Mouse (Mus musculus): Measurements from ENCODE around the gene Zmiz2.
"Not testable (repeated sequence)": the region's sequence is repeated elsewhere in the genome, so short reads cannot be mapped to it uniquely, and the experiment has no call there.

Gene Zmiz2

DNA sequence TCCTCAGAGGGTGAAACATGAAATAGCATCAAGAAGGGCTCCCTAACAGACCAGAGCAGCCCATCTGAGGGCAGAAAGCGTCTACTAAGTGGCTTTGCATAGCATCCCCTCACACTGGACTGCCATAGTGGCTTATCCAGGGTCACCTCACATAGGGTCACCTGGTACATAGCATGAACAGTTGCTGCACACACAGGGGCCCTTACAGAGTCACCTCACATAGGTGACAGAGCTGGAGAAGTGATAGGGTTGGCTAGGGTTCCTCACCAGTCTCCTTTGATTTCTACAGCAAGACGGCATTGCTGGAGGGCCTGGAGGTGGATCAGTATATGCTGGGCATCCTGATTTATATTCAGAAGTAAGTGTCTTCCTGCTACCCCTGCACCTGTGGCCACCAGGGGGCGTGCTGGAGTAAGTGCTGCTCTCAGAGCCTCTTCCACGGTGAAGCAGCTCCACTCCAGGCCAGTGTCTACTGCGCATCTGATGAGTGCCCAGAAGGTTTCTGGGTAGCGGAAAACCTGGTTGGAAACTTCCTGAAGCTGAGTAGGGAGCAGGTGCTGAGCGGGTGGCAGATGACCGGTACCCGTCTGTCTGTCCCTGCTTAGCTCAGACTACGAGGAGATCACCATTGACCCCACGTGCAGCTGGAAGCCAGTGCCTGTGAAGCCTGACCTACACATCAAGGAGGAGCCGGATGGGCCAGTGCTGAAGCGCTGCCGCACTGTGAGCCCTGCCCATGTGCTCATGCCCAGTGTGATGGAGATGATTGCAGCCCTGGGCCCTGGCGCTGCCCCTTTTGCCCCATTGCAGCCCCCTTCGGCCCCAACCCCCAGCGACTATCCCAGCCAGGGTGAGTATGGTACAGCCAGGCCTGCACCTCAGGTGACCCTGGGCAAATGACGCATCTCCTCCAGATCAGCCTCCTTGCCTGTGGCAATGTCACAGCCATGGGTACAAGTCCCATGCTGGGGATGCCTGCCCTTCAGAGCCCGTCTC lies 13.9 kb downstream of the Zmiz2 start:
- peak; percentile 79 for DNase-seq

DNA sequence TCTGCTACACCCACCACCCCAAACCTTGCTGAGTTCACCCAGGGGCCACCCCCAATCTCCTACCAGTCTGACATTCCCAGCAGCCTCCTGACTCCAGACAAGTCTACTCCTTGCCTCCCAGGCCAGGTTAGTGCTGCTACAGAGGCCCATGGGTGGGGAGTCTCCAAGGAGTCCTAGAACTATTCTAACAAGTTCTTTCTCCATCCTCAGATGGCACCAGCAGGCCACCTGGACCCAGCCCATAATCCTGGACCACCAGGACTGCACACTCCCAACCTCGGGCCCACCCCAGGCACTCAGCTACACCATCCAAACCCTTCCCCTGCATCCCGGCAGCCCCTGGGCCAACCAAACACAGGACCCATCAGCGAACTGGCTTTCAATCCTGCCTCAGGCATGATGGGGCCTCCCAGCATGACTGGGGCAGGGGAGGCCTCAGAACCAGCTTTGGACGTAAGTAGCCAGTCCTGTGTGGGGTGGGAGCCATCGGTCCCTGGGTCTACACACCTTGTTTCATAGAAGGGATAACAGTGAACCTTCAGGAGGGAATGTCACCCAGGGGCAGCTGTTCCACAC lies 15.0 kb downstream of the Zmiz2 start:
- DNase-seq: no peak

DNA sequence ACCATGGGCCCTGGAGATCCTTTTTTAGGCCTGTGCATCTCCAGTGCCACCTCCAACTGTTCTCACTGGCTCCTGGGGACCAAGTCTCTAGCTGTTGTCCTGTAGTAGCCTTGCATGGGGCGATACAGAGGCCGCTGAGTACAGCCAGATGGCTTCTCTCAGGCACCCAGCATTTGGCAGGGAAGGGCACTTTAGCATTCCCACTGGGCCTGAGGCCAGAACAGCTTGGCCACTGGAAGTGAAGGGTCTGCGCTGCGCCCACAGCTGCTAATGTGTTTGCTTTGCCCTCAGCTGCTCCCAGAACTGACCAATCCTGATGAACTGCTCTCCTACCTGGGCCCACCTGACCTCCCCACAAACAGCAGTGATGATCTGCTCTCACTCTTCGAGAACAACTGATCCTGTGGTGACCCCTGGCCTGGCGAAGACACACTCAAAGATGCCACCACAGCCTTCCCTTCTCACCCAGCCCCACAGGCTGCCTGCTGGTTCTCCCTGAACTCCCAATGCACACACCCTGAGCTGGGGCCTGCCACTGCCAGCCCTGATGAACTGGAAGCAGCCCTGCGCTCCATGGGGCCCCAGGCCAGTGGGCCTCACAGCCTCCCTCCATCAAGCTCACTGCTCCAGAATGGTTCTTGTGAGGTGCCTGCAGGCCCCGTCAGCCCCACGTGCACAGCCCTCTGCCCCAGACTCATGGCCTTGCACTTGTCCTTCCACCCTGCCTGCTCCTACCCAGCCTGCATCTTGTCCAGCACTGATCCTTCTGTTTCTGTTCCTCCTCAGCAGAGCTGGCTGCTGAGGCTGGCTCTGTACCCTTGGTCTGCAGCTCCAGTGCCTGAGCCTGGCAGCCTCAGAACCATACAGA lies 16.1 kb downstream of the Zmiz2 start:
- peak; percentile 85 for DNase-seq

DNA sequence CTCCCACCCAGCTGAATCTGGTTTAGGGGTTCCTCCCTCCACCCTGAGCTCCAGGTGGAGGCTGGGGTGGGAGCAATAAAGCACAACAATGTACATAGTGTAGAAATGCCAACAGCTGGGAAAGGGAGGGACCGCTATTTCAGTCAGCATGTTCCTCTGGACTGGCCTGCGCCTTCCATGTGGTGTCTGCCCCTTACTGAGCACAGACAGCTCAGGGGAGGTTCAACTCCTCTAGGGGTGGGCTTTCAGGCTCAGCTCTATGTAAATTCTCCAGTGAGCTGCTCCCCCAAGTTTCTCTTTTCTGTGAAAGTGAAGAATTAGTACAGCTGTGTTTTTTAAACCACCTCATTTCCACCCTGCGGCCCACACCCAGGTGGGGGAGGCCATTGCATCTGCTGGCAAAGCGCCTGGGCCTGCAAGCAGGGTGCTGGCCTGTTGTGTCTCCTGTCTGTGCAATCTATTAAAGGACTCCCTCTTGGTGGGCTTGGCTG lies 16.8 kb downstream of the Zmiz2 start:
- DNase-seq: peak; percentile 45

DNA sequence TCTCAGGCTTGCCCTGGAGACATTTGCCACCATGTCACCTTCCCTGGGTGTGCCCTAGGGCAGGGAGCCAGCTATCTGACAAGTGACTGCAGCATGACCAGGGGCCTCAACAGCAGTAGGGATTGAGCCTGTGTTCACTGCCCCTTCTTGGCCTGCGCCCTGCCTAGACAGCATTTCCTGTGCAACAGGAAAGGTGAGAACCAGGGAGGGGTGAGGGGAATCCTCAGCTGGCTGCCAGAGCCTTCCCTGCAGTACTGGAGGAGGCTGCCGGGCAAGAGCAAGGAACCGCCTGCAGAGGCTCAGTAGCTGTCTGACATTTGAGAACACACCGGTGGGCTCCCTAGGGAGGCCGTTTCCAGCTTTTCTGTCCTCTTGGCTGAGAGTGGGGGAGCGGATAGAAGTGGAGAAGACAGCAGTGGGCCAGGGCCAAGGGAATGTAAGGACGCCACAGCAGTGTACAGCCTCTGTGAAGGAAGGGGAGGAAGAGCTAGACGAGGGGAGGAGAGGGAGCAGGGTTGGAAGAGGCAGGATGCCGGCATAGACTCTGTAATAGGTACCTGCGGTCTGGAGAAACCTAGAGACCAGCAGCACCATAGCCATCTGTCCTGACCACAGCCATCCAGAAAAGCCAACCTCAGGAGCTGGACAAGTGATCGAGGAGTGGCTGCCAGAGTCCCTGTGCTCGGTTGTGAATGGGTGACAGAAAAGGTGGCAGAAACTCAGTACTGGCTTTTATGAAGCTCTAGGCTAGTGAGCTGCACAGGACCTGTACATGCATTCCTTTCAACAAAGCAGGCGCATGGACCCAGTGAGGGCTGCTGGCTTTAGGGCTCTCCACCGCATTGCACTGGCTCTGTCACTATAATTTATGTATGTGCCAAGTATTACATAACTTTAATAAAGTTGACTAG lies 17.6 kb downstream of the Zmiz2 start:
- peak; percentile 85 for DNase-seq

DNA sequence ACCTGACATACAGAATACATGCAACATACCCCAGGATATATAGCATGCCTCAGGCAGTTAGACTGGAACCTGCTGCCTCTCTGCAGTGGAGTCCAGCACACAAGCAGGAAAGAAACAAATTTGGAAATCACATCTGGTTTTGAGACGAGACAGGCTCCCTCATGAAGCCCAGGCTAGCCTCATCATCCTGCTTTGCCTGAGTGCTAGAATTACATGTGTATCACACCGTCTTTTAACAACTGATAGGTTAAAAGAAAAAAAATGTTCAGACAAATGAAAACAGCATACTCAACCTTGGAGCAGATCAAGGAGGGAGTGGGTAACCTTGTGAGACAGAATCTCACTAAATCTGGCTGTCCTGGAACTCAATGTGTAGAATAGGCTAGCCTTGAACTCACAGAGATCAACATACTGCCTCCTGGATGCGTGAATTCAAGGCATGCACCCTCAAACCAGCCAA lies 18.3 kb downstream of the Zmiz2 start:
- no peak for DNase-seq

DNA sequence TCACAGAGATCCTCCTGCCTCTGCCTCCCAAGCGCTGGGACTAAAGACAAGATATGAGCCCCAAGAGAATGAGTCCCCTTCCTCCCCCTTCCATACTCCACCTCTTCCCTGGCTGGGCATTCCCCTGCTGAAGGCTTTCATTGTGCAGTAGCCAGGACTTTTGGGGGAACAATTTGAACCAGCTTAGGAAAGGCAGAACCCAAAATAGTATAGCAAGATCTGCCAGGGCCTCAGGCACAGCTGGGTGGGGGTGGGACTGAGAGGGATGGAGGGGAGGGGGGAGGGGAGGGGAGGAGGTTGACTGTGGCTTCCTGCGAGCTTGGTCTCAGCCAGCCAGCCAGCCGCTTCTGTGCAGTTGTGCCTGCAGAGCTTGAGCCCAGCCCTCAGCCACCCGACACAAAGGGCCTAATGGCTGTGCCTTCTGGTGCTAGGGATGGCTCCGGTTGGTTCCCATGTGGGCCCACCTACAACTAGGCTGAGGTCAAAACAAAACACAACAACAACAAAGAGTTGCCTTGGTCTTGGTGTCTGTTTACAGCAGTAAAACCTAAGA lies 21.3 kb downstream of the Zmiz2 start:
- DNase-seq: no peak

DNA sequence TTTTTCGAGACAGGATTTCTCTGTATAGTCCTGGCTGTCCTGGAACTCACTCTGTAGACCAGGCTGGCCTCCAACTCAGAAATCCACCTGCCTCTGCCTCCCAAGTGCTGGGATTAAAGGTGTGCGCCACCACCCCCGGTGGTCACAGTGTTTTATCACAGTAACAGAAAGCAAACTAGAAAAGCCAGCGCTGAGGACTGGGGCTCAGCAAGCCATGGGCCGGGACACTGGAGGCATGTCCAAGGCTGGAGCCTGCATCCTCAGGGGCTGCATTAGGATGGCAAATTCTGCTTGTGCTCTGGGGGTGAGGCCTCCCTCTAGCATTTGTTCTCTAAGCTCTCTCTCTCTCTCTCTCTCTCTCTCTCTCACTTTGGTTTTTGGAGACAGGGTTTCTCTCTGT lies 21.9 kb downstream of the Zmiz2 start:
- DNase-seq: not testable (repeated sequence)

DNA sequence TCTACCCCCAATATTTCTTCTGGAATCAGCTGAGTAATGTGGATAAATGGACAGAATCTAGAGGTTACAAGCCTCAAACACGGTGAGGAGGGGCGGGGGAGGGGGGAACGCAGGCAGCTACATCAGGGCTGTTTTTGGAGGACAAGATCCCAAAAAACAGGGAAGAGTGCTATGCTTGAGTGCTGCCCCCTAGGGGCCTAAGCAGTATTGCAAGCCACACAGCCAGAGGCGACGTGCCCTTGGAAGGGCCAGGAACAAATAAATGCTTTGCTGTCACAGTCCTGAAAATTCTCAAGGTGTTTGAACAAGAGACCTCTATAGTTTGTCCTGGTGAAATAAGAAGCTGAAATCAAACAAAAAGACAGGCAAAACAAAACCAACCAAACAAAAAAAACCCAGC lies 22.8 kb downstream of the Zmiz2 start:
- peak; percentile 91 for DNase-seq

DNA sequence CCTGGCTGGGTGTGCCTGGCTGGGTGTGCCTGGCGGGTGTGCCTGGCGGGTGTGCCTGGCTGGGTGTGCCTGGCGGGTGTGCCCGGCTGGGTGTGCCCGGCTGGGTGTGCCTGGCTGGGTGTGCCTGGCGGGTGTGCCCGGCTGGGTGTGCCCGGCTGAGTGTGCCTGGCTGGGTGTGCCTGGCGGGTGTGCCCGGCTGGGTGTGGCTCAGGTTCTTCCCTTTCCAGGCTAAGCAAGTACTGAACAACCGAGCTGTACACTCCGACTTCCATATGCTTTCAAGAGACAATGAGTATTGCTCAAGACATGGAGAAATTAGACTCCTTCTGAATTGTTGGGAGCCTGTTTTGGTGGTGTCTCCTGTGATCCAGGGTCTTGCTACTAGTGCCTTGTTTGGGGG lies 24.4 kb downstream of the Zmiz2 start:
- no peak for DNase-seq

DNA sequence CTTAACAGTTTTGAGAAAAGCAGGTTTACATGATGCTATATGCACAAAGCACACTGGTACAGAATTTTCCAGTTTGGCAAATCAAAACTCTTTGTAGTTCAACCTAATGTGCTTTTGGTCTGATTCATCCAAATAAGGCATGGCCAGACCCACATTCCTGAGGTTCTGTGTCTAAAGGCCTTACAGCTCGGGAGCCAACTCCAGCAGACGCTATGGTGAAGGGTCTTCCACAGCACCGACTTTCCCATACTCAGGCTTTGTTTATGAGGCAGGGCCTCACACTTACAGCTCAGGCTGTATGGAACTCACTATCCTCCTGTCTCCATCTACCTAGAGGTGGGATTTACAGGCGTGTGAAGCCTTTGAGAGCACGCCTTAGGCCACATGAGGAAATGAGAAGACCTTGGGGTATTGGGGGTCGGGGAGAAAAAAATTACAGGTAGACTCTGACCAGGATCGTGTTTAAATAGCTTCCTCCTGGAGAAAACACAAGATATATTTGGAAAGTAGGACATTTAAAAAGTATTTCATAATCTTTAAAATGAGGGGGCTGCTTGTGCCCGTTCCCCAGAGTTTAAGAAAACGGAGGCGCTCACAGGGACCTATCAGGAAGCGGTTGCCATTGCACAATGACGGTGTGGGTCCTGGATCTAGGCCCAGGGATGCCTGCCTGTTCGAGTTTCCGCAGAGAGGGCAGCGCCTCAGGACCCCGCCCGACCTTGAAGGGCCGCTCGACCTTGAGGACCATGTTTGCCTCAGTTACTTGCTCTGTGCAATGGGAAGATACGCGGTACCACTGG lies 26.1 kb downstream of the Zmiz2 start, which contains the start of gene Ppia:
Gene Ppia, plus strand, starts transcription at position 693 of the 800 bp plus-strand sequence.
- no peak for DNase-seq

DNA sequence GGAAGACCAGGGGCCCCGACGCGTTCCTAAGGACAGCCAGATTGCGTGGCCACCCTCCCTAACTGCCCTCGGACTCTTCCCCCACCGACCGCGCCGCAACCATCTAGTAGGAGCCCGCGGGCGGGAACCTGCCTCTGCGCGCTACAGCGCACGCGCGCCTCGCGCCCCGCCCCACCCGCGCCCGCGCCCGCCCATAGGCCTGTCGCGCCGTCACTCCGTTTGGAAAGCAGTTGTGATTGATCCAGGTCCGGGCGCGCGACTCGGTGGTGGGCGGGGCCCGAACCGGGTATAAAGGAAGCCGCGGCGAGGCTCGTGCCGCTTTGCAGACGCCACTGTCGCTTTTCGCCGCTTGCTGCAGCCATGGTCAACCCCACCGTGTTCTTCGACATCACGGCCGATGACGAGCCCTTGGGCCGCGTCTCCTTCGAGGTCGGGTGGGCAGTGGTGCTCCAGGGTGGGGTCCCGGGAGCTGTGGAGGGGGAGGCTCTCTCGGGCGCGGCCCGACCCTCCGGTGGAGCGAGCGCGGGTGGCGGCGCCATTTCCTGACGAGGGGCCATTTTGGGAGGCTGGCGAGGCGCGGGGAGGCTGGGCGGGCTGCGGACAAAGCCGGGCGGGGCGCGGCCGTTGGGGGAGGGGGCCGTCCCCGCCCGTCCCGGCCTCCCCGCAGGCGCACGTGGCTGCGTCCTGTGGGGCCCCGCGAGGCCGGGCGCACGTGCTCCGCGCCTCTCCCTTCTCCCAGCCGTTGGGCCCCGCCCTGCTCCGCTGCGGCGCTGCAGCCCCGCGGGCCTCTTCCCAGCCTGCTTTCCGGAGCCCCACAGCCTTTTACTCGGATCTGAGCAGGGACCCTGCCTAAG lies 26.9 kb downstream of the Zmiz2 start:
- DNase-seq: peak; percentile 99

DNA sequence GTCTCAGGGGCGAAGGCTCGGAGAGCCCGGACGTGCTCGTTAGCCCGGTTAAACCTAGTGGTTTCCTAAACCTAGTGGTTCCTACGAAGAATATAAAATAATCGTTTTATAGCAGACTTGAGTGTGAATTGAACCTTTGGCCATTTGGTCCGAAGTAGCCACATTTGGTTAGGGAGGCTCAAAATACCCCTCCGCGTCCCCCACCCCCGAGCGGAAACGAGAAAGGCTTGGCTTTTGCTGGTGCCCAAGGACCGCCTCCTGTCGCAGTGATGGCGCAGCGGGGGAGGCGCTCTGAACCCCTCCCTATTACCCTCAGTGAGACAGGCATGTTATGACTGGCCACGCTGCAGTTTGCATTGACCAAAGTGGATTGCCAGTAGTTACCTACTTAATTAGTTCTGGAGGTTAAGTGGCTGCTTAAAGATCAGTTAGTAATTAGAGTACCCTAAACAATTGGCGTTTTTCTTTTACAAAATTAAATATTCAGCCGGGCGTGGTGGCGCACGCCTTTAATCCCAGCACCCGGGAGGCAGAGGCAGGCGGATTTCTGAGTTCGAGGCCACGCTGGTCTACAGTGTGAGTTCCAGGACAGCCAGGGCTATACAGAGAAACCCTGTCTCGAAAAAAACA lies 27.6 kb downstream of the Zmiz2 start:
- peak; percentile 93 for DNase-seq

DNA sequence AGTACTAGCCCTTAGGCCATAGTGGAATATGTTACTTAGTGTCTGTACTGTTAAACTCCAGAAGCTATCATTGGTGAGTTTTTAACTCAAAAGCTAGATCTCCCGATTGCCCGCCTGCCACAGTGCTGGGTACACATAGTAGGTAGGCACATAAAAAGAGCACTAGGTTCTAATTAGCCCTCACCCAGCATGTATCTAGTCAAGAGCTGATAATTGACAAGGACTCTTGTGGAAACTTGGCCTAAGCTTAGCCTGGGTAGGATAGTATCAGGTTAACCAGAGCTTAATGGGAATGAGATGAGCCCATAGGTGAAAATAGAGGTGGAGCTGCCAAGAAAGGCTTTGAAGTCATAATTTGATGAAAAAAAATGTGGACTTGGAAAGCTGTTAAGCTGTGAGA lies 28.2 kb downstream of the Zmiz2 start:
- no peak for DNase-seq

DNA sequence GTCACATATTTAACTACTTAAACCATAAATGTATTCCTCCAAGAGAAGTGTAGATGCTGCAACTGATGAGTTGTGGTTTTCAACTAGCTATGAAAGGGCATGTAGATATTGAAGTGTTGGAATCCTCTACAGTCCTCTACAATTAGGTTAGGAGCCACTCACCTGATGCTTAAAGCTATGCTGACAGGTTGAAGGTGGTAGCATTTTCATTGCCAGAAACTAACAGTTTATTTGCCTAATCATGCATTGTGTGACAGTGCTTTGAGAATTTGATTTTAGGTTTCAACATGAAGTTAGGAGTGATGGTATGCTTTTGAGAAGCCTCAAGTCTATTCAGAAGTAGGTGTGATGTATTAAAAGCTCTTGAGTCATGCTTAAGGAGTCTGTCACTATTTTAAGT lies 28.6 kb downstream of the Zmiz2 start:
- no peak for DNase-seq

DNA sequence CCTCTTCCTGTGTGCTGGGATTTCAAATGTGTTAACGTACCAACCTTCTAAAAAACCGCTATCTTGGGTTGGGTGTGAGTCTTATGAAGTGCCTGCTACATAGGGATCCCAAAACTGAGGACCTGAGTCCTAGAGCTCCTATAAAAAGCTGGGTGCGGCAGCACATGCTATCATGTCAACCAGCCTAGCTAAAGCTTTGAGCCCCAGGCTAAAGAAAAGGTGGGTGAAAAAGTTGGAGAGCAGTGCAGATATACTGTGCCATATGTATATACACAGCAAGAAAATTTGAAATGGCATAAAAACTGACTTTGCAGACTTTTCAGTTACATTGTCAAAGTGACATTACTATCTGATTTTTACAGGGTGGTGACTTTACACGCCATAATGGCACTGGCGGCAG lies 29.9 kb downstream of the Zmiz2 start:
- no peak for DNase-seq

DNA sequence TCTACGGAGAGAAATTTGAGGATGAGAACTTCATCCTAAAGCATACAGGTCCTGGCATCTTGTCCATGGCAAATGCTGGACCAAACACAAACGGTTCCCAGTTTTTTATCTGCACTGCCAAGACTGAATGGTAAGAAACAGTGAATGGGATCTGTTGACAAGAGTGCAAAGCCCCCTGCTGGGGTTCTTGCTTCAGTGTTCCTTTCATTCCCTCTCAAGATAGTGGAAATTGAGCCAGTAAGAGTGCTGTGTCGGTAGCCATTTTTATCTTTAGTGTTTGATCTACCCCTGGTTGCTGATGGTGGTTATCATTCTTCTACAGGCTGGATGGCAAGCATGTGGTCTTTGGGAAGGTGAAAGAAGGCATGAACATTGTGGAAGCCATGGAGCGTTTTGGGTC lies 30.3 kb downstream of the Zmiz2 start:
- DNase-seq: not testable (repeated sequence)

DNA sequence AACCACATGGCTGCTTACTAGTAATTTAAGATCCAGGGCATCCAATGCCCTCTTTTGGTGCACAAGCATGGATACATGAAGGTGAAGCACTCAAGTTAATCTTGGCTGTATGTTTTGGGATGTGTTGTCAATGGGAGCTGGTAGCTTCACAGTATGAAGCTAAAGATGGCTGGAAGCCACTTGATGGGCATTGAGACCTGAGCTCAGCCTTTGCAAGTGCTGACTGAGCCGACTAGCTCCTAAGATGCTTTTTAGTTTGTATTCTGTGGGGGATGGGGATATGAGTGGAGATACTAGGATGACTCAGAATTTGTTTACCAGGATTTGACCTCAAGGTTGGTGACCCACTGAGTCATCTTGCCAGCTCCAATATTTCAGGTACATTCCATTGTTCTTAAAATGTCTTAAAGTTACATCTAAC lies 31.4 kb downstream of the Zmiz2 start:
- no peak for DNase-seq

DNA sequence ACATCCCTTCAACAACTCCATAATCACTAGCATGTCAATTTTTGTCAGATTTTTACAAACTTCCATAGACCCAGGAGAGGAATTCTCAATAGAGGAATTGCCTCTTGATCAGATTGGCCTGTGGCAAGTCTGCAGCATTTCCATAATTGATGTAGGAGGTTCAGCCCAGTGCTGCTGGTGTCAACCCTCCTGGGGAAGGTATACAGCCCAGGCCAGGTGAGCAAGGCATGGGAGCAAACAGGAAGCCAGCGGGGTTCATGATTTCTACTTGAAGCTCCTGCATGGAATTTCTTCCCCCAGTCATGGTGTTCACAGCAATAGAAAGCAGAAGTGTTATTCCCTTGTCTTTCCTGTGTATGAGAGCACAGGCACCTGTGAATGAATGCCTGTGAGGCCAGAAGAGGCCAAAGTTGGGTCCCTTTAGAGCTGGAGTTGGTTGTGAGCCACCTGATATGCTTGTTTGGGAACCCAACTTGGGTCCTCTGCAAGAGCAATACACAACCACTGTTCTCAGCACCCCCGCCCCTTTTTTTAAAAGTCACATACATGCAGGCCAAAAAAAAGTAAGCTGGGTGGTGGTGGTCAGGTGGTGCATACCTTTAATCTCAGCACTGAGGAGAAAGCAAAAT lies 32.0 kb downstream of the Zmiz2 start:
- no peak for DNase-seq

Measured in lung, postnatal 10 days (tissue).